Mouse (Mus musculus): ENCODE data around the gene Tnrc6c.
A peak's percentile ranks its signal among the peaks of the same experiment; 100 is the strongest.

Gene Tnrc6c

GRCm38 (mm10) chr11:117653491-117654351 lies at the start of gene Tnrc6c:
Tnrc6c (plus strand) TSS chr11:117654289.
- no peak for DNase-seq

- DNase-seq = no peak
Observed at GRCm38 (mm10) chr11:117606137-117606536, 48.0 kb upstream of the Tnrc6c start.

GRCm38 (mm10) chr11:117606605-117607203 lies 47.4 kb upstream of the Tnrc6c start:
- no peak for DNase-seq

GRCm38 (mm10) chr11:117608141-117608789 lies 45.8 kb upstream of the Tnrc6c start:
- DNase-seq = no peak

- DNase-seq = no peak
Observed at GRCm38 (mm10) chr11:117608976-117609375, 45.1 kb upstream of the Tnrc6c start.

- no peak for DNase-seq
Observed at GRCm38 (mm10) chr11:117610589-117610988, 43.5 kb upstream of the Tnrc6c start.

GRCm38 (mm10) chr11:117611068-117611467 lies 43.0 kb upstream of the Tnrc6c start:
- DNase-seq = peak; percentile 77

GRCm38 (mm10) chr11:117611860-117612259 lies 42.2 kb upstream of the Tnrc6c start:
- DNase-seq = no peak

- no peak for DNase-seq
Observed at GRCm38 (mm10) chr11:117612885-117613284, 41.2 kb upstream of the Tnrc6c start.

GRCm38 (mm10) chr11:117617368-117617908 lies 36.7 kb upstream of the Tnrc6c start:
- DNase-seq = no peak

- DNase-seq = no peak
Observed at GRCm38 (mm10) chr11:117618214-117618613, 35.9 kb upstream of the Tnrc6c start.

GRCm38 (mm10) chr11:117618774-117619173 lies 35.3 kb upstream of the Tnrc6c start:
- DNase-seq = no peak

- DNase-seq = no peak
Observed at GRCm38 (mm10) chr11:117619581-117619980, 34.5 kb upstream of the Tnrc6c start.

- DNase-seq = no peak
Observed at GRCm38 (mm10) chr11:117625196-117625595, 28.9 kb upstream of the Tnrc6c start.

GRCm38 (mm10) chr11:117626557-117626956 lies 27.5 kb upstream of the Tnrc6c start:
- DNase-seq = peak; percentile 43

- no peak for DNase-seq
Observed at GRCm38 (mm10) chr11:117627060-117627562, 27.0 kb upstream of the Tnrc6c start.

GRCm38 (mm10) chr11:117627746-117628311 lies 26.3 kb upstream of the Tnrc6c start:
- no peak for DNase-seq

GRCm38 (mm10) chr11:117628312-117628779 lies 25.7 kb upstream of the Tnrc6c start:
- DNase-seq = no peak

- no peak for DNase-seq
Observed at GRCm38 (mm10) chr11:117629865-117630264, 24.2 kb upstream of the Tnrc6c start.

GRCm38 (mm10) chr11:117630868-117631565 lies 23.1 kb upstream of the Tnrc6c start:
- no peak for DNase-seq

GRCm38 (mm10) chr11:117633310-117633709 lies 20.8 kb upstream of the Tnrc6c start:
- DNase-seq = no peak

- DNase-seq = no peak
Observed at GRCm38 (mm10) chr11:117638386-117638785, 15.7 kb upstream of the Tnrc6c start.

Data from kidney, adult 11 months (tissue).